In the genomic region with DNA sequence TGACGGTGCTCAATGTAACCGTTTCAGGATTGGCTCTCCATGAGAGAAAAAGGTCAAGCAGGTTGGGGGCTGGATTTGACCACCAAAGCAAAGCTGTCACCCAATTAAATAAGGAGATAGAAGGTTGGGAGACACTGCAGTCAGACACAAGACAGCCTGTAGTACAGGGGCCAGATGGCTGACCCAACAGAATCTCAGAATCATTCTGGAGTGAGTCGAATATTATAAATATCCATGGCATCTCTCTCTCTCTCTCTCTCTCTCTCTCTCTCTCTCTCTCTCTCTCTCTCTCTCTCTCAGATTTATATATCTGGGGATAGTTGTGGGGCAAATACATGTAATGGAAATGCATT, we compare ENCODE assay signal across 13 mouse cellular contexts.
DNase-seq lines count a peak whose midpoint lies in the region; ATAC-seq and TF ChIP-seq lines count a peak whose summit lies in the region.
"Had no signal": no experiment of that assay in that cellular context is flagged by ENCODE, and none has a peak within 500 bp of the region (broad histone marks: within the 10 kb centered on the region; RNA-seq: fewer than 3 reads in every experiment).

No protein-coding gene starts in this region.

- H3K36me3 ChIP-seq in heart, adult 2 months (ENCODE audit: control insufficient read depth, insufficient read depth, low read length): no peaks in the 10 kb centered on the region
- H3K36me3 ChIP-seq in heart, postnatal 0 days (replicated peaks; ENCODE audit: control insufficient read depth, insufficient read depth, low read length): no peaks in the 10 kb centered on the region
- H3K36me3 ChIP-seq in lung, embryonic 15.5 days: no peaks in the 10 kb centered on the region
- no peaks in the 10 kb centered on the region for H3K36me3 ChIP-seq in stomach, embryonic 16.5 days (ENCODE audit: control insufficient read depth, insufficient read depth, low read length)
- H3K36me3 ChIP-seq: forebrain, embryonic 12.5 days; liver, embryonic 13.5 days had no signal

- H3K27ac ChIP-seq in heart, adult 2 months: peak overlapping the region; percentile 32
- H3K27ac ChIP-seq in heart, postnatal 0 days (ENCODE audit: low read depth): peak overlapping the region; percentile 68
- 0 out of 2 replicates have a peak overlapping the region, but pooled peaks have one; percentile 37 for H3K27ac ChIP-seq in lung, embryonic 15.5 days
- H3K27ac ChIP-seq in stomach, embryonic 16.5 days (ENCODE audit: low read length): no peak overlapping the region
- H3K27ac ChIP-seq: forebrain, embryonic 12.5 days; liver, embryonic 13.5 days; macrophage had no signal

- no peak for TF ChIP-seq CTCF in heart, adult 2 months (IDR thresholded peaks at IDR 0.05)
- TF ChIP-seq CTCF in heart, postnatal 0 days (IDR thresholded peaks at IDR 0.05; ENCODE audit: low read depth): no peak

- peak; percentile 25; the same call in 1 of the 2 replicates for ATAC-seq in heart, postnatal 0 days (ENCODE audit: insufficient read depth, low read depth)
- peak; percentile 60; the same call in 1 of the 2 replicates for ATAC-seq in lung, embryonic 15.5 days (ENCODE audit: borderline replicate concordance, extremely low read depth, low FRiP score, low TSS enrichment)
- ATAC-seq in stomach, embryonic 16.5 days (ENCODE audit: insufficient read depth, low FRiP score): peak; percentile 32; the same call in 1 of the 2 replicates

- H3K9me3 ChIP-seq in heart, postnatal 0 days (replicated peaks; ENCODE audit: control insufficient read depth, low read length): no peaks in the 10 kb centered on the region
- no peaks in the 10 kb centered on the region for H3K9me3 ChIP-seq in lung, embryonic 15.5 days
- no peaks in the 10 kb centered on the region for H3K9me3 ChIP-seq in stomach, embryonic 16.5 days (replicated peaks; ENCODE audit: control insufficient read depth, low read length)
- H3K9me3 ChIP-seq: forebrain, embryonic 12.5 days; liver, embryonic 13.5 days had no signal

- intact Hi-C loops in heart, adult 2 months (cut with DNase I): no loop called here
- intact Hi-C loops in heart, postnatal 14 days (cut with DNase I): no loop called here

- 44% methylated on average over 3 of the region's 3 CpGs for WGBS in heart, adult 2 months
- WGBS in heart, postnatal 0 days: 24% methylated on average over 3 of the region's 3 CpGs
- 33% methylated on average over 3 of the region's 3 CpGs for WGBS in lung, embryonic 15.5 days
- 32% methylated on average over 3 of the region's 3 CpGs for WGBS in stomach, embryonic 16.5 days

- H3K4me3 ChIP-seq in heart, adult 2 months: no peak overlapping the region
- H3K4me3 ChIP-seq in heart, postnatal 0 days (ENCODE audit: low read depth, low read length): no peak overlapping the region
- no peak overlapping the region for H3K4me3 ChIP-seq in lung, embryonic 15.5 days
- H3K4me3 ChIP-seq in stomach, embryonic 16.5 days (replicated peaks; ENCODE audit: low read length): no peak overlapping the region
- H3K4me3 ChIP-seq: forebrain, embryonic 12.5 days; liver, embryonic 13.5 days had no signal

- no peak for DNase-seq in heart, adult 2 months
- no peak for DNase-seq in heart, postnatal 14 days
- no peak for DNase-seq in heart, postnatal 0 days (ENCODE audit: low spot score)
- DNase-seq in heart, adult 11 months: no peak
- DNase-seq in lung, postnatal 14 days: no peak
- DNase-seq: adrenal gland, adult 8-10 months; cerebellum, adult 11 months had no signal

- no peak for TF ChIP-seq POLR2A in heart, adult 2 months (IDR thresholded peaks at IDR 0.05; ENCODE audit: insufficient read depth, low read depth, low read length)

- TF ChIP-seq EP300 in heart, adult 2 months (IDR thresholded peaks at IDR 0.05; ENCODE audit: insufficient read depth, low read depth, low read length): no peak
- no peak for TF ChIP-seq EP300 in heart, postnatal 0 days (IDR thresholded peaks at IDR 0.05; ENCODE audit: low read depth)

- H3K27me3 ChIP-seq in heart, adult 2 months (ENCODE audit: control insufficient read depth, insufficient read depth, low read length): no peaks in the 10 kb centered on the region
- no peaks in the 10 kb centered on the region for H3K27me3 ChIP-seq in heart, postnatal 0 days (ENCODE audit: control insufficient read depth, insufficient read depth, low read length)
- H3K27me3 ChIP-seq in lung, embryonic 15.5 days: no peaks in the 10 kb centered on the region
- no peaks in the 10 kb centered on the region for H3K27me3 ChIP-seq in stomach, embryonic 16.5 days (ENCODE audit: control insufficient read depth, insufficient read depth, low read length)
- H3K27me3 ChIP-seq: forebrain, embryonic 12.5 days; liver, embryonic 13.5 days had no signal

- no peaks in the 10 kb centered on the region for H3K79me2 ChIP-seq in heart, adult 2 months (replicated peaks; ENCODE audit: control insufficient read depth, insufficient read depth, low read length)

- H3K4me1 ChIP-seq in heart, adult 2 months (ENCODE audit: control insufficient read depth, insufficient read depth, low read length): peaks cover 3% of the 10 kb centered on the region
- peaks cover 4% of the 10 kb centered on the region; the same call in 1 of the 2 replicates for H3K4me1 ChIP-seq in heart, postnatal 0 days (ENCODE audit: control insufficient read depth, insufficient read depth)
- peaks cover 9% of the 10 kb centered on the region for H3K4me1 ChIP-seq in lung, embryonic 15.5 days
- 0 out of 2 replicates have a peak, but pooled peaks cover 7% of the 10 kb centered on the region for H3K4me1 ChIP-seq in stomach, embryonic 16.5 days (ENCODE audit: control insufficient read depth, insufficient read depth, low read length)
- H3K4me1 ChIP-seq: liver, embryonic 13.5 days had no signal

- H3K4me2 ChIP-seq in heart, postnatal 0 days (ENCODE audit: low read depth, low read length): 0 out of 2 replicates have a peak overlapping the region, but pooled peaks have one; percentile 7
- H3K4me2 ChIP-seq in lung, embryonic 15.5 days: no peak overlapping the region
- no peak overlapping the region for H3K4me2 ChIP-seq in stomach, embryonic 16.5 days (ENCODE audit: low read depth, low read length)
- H3K4me2 ChIP-seq: forebrain, embryonic 12.5 days; liver, embryonic 13.5 days; midbrain, embryonic 11.5 days had no signal

- H3K9ac ChIP-seq in heart, adult 2 months (ENCODE audit: low read depth, low read length): no peak overlapping the region
- no peak overlapping the region for H3K9ac ChIP-seq in heart, postnatal 0 days (replicated peaks; ENCODE audit: low read depth, low read length)
- H3K9ac ChIP-seq in lung, embryonic 15.5 days: no peak overlapping the region
- no peak overlapping the region for H3K9ac ChIP-seq in stomach, embryonic 16.5 days (ENCODE audit: low read length)
- H3K9ac ChIP-seq: forebrain, embryonic 12.5 days; liver, embryonic 13.5 days had no signal
